8 mouse cellular contexts compared by ENCODE assay signal in the genomic region with DNA sequence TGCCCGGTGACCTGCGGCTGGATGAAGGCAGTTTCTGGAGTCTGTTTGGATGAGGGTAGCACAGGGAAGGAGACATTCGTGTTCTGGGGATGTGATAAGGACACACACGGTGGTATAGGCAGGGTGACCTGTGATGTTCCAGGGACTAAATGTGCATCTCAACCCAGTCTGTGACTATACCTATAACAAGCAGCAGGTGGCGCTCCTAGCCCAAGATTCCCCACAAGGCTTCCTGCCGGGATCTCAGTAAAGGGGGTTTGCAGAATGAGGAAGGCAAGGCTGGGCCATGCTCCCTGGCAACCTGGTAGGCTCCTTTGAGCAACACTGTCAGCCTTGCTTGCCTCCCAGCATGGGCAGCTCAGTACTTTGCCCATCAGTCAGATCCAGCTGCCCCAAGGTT. TPM values are rescaled to one million over a fixed set of nuclear protein-coding genes. Genes with fewer than 3 reads are reported as not detected.
DNase-seq lines count a peak whose midpoint lies in the region; TF ChIP-seq lines count a peak whose summit lies in the region.

No protein-coding gene starts in this region.

- DNase-seq in CD8-positive naive resting alpha-beta T cell, adult 2 months (ENCODE audit: low read depth in 2 of 2, low spot score in 2 of 2) = peak; percentile 69 to 77
- peak; percentile 81 for DNase-seq in adrenal gland, postnatal 25 days
- peak; percentile 91 for DNase-seq in heart, postnatal 36 days
- DNase-seq in layer of hippocampus, adult 8-10 months (ENCODE audit: low spot score in 2 of 2) = peak; percentile 65 to 92
- DNase-seq in lung, postnatal 25 days (ENCODE audit: low spot score) = peak; percentile 82
- peak; percentile 94 for DNase-seq in retina, embryonic 14.5 days (ENCODE audit: low spot score)
- peak; percentile 70 for DNase-seq in urinary bladder, adult 2 months (ENCODE audit: low spot score)

- intact Hi-C loops in heart, postnatal 36 days (cut with DNase I) = loop anchor here (1.0 to 2.0 kb wide), 3 partner anchors 88 to 157 kb away; no protein-coding TSS in a partner anchor

- H3K27ac ChIP-seq in embryonic fibroblast, embryonic 13.5 days (ENCODE audit: insufficient read depth, low read length) = no peak overlapping the region

- TF ChIP-seq POLR2A in embryonic fibroblast, embryonic 13.5 days (IDR thresholded peaks at IDR 0.05; ENCODE audit: low read depth, low read length) = no peak

- no peak overlapping the region for H3K4me3 ChIP-seq in embryonic fibroblast, embryonic 13.5 days (ENCODE audit: insufficient read depth, low read length)

- peak; percentile 66 for TF ChIP-seq CTCF in embryonic fibroblast, embryonic 13.5 days (IDR thresholded peaks at IDR 0.05; ENCODE audit: borderline replicate concordance, insufficient read depth, low read length)

- H3K4me1 ChIP-seq in embryonic fibroblast, embryonic 13.5 days (ENCODE audit: control insufficient read depth, insufficient read depth, low read length) = no peaks in the 10 kb centered on the region; the same call in 1 of the 2 replicates

RNA-seq across cellular contexts. Expression of gene Sdc3, which starts 2.2 kb away (rescaled TPM):
- total RNA-seq in adrenal gland, postnatal 25 days (2021) = 425 and 496 TPM in 2 replicates
- polyA plus RNA-seq in embryonic fibroblast, embryonic 13.5 days (2011; ENCODE audit: insufficient read length, low read depth, missing spikeins) = 96.4 and 135 TPM in 2 replicates
- total RNA-seq in heart, postnatal 36 days (2021) = 10 to 100 TPM; 35.5 to 46.0 TPM
- total RNA-seq in layer of hippocampus, adult 8-10 months (2022) = 100 to 1,000 TPM; 146 to 169 (median 150) TPM
- 33.3 and 63.7 TPM in 2 replicates for polyA plus RNA-seq in urinary bladder, adult 2 months (2012; rRNA removed)
